In genomic region chr9:32654305-32654704, GRCm38 (mm10) we compare ENCODE assay signal across 32 mouse cellular contexts. TPM values are rescaled to one million over a fixed set of nuclear protein-coding genes. Genes with fewer than 3 reads are reported as not detected.
DNase-seq lines count a peak whose midpoint lies in the region; ATAC-seq and TF ChIP-seq lines count a peak whose summit lies in the region.
"Had no signal": no experiment of that assay in that cellular context is flagged by ENCODE, and none has a peak within 500 bp of the region (broad histone marks: within the 10 kb centered on the region; RNA-seq: fewer than 3 reads in every experiment).

No protein-coding gene starts in this region.

- H3K4me2 ChIP-seq in liver, embryonic 16.5 days (ENCODE audit: low read depth, low read length): no peak overlapping the region
- no peak overlapping the region for H3K4me2 ChIP-seq in liver, embryonic 11.5 days
- H3K4me2 ChIP-seq in hindbrain, postnatal 0 days (ENCODE audit: low read depth, low read length): no peak overlapping the region
- H3K4me2 ChIP-seq: limb, embryonic 15.5 days; neural tube, embryonic 12.5 days had no signal

- no peaks in the 10 kb centered on the region for H3K27me3 ChIP-seq in heart, adult 2 months (ENCODE audit: control insufficient read depth, insufficient read depth, low read length)
- H3K27me3 ChIP-seq in liver, embryonic 16.5 days (ENCODE audit: control insufficient read depth, insufficient read depth, low read depth, low read length): no peaks in the 10 kb centered on the region
- no peaks in the 10 kb centered on the region for H3K27me3 ChIP-seq in liver, embryonic 11.5 days (replicated peaks; ENCODE audit: control insufficient read depth, insufficient read depth, low read length)
- H3K27me3 ChIP-seq in hindbrain, postnatal 0 days (ENCODE audit: insufficient read depth, low read length): no peaks in the 10 kb centered on the region
- H3K27me3 ChIP-seq: limb, embryonic 15.5 days; neural tube, embryonic 12.5 days had no signal

- H3K36me3 ChIP-seq in heart, adult 2 months (ENCODE audit: control insufficient read depth, insufficient read depth, low read length): peaks cover 19% of the 10 kb centered on the region
- H3K36me3 ChIP-seq in liver, embryonic 16.5 days (ENCODE audit: control insufficient read depth, insufficient read depth): no peaks in the 10 kb centered on the region
- H3K36me3 ChIP-seq in liver, embryonic 11.5 days (ENCODE audit: control insufficient read depth, insufficient read depth, low read length): no peaks in the 10 kb centered on the region
- no peaks in the 10 kb centered on the region for H3K36me3 ChIP-seq in hindbrain, postnatal 0 days (ENCODE audit: insufficient read depth, low read length)
- H3K36me3 ChIP-seq: G1E; limb, embryonic 10.5 days; limb, embryonic 15.5 days; midbrain, embryonic 10.5 days; neural tube, embryonic 12.5 days had no signal

- 0 out of 2 replicates have a peak, but pooled peaks have one; percentile 35 for ATAC-seq in liver, embryonic 16.5 days (ENCODE audit: low read depth)
- ATAC-seq in liver, embryonic 11.5 days (replicated peaks; ENCODE audit: low FRiP score): no peak
- ATAC-seq in common myeloid progenitor, adult 5-6 weeks (replicated peaks; ENCODE audit: low read depth, poor library complexity, severe bottlenecking): peak; percentile 70
- peak; percentile 79 for ATAC-seq in megakaryocyte progenitor cell, adult 5-6 weeks (replicated peaks; ENCODE audit: poor library complexity)
- no peak for ATAC-seq in hindbrain, postnatal 0 days
- ATAC-seq: forebrain, embryonic 14.5 days; hindbrain, embryonic 16.5 days; intestine, embryonic 16.5 days had no signal

- no peak for TF ChIP-seq CTCF in heart, adult 2 months (IDR thresholded peaks at IDR 0.05)
- no peak for TF ChIP-seq CTCF in hindbrain, postnatal 0 days (IDR thresholded peaks at IDR 0.05; ENCODE audit: low read depth)

- DNase-seq in heart, adult 2 months: no peak
- DNase-seq in heart, adult 8-10 months (ENCODE audit: low spot score): no peak
- DNase-seq in liver, embryonic 11.5 days (ENCODE audit: low spot score): no peak
- no peak for DNase-seq in left cerebral cortex, postnatal 14 days (ENCODE audit: low spot score in 2 of 2)
- no peak for DNase-seq in hindbrain, postnatal 0 days (ENCODE audit: low spot score)
- DNase-seq: adrenal gland, postnatal 25 days; cerebellum, adult 2 months; cerebellum, postnatal 25 days; gastrocnemius, adult 2 months; gastrocnemius, postnatal 36 days; heart, postnatal 14 days; kidney, adult 9 months; layer of hippocampus, postnatal 36 days; lung, adult 2 months; lung, postnatal 10 days; right cerebral cortex, adult 18-20 months; right cerebral cortex, postnatal 4 days; thymus, adult 2 months; thymus, postnatal 36 days had no signal

- H3K27ac ChIP-seq in heart, adult 2 months: peak overlapping the region; percentile 19
- no peak overlapping the region for H3K27ac ChIP-seq in liver, embryonic 16.5 days (ENCODE audit: low read length)
- no peak overlapping the region for H3K27ac ChIP-seq in liver, embryonic 11.5 days (ENCODE audit: low read depth, low read length)
- H3K27ac ChIP-seq in hindbrain, postnatal 0 days: no peak overlapping the region
- H3K27ac ChIP-seq: gastrocnemius, adult 2 months; limb, embryonic 10.5 days; limb, embryonic 15.5 days; macrophage; midbrain, embryonic 10.5 days; neural tube, embryonic 12.5 days had no signal

- no peak overlapping the region for H3K4me3 ChIP-seq in heart, adult 2 months
- no peak overlapping the region for H3K4me3 ChIP-seq in liver, embryonic 16.5 days (ENCODE audit: low read depth, low read length)
- H3K4me3 ChIP-seq in liver, embryonic 11.5 days (ENCODE audit: low read depth, low read length): no peak overlapping the region
- H3K4me3 ChIP-seq in hindbrain, postnatal 0 days (ENCODE audit: low read length): no peak overlapping the region
- H3K4me3 ChIP-seq: gastrocnemius, adult 2 months; limb, embryonic 10.5 days; limb, embryonic 15.5 days; midbrain, embryonic 10.5 days; myocyte; neural tube, embryonic 12.5 days had no signal

- TF ChIP-seq POLR2A in heart, adult 2 months (IDR thresholded peaks at IDR 0.05; ENCODE audit: insufficient read depth, low read depth, low read length): no peak

- H3K4me1 ChIP-seq in heart, adult 2 months (ENCODE audit: control insufficient read depth, insufficient read depth, low read length): peaks cover 20% of the 10 kb centered on the region
- H3K4me1 ChIP-seq in liver, embryonic 16.5 days (ENCODE audit: control insufficient read depth, low read depth, low read length): no peaks in the 10 kb centered on the region
- no peaks in the 10 kb centered on the region for H3K4me1 ChIP-seq in liver, embryonic 11.5 days (replicated peaks; ENCODE audit: control insufficient read depth, insufficient read depth, low read length)
- H3K4me1 ChIP-seq in hindbrain, postnatal 0 days (ENCODE audit: insufficient read depth, low read length): no peaks in the 10 kb centered on the region
- H3K4me1 ChIP-seq: limb, embryonic 15.5 days; midbrain, embryonic 10.5 days; neural tube, embryonic 12.5 days had no signal

- WGBS in heart, adult 2 months: 91% methylated on average over 1 of the region's 1 CpGs
- 61% methylated on average over 1 of the region's 1 CpGs for WGBS in liver, embryonic 16.5 days (ENCODE audit: insufficient replicate concordance)
- 84% methylated on average over 1 of the region's 1 CpGs for WGBS in liver, embryonic 11.5 days
- WGBS in hindbrain, postnatal 0 days: 83% methylated on average over 1 of the region's 1 CpGs

- TF ChIP-seq EP300 in heart, adult 2 months (IDR thresholded peaks at IDR 0.05; ENCODE audit: insufficient read depth, low read depth, low read length): no peak

- intact Hi-C loops in heart, adult 2 months (cut with DNase I): no loop called here
- intact Hi-C loops in left cerebral cortex, postnatal 14 days (cut with DNase I): no loop called here

- 0 out of 2 replicates have a peak, but pooled peaks cover 1% of the 10 kb centered on the region for H3K79me2 ChIP-seq in heart, adult 2 months (replicated peaks; ENCODE audit: control insufficient read depth, insufficient read depth, low read length)

- H3K9me3 ChIP-seq in liver, embryonic 16.5 days (replicated peaks; ENCODE audit: control insufficient read depth, low read length): no peaks in the 10 kb centered on the region
- H3K9me3 ChIP-seq in liver, embryonic 11.5 days (ENCODE audit: control insufficient read depth, low read length): no peaks in the 10 kb centered on the region
- no peaks in the 10 kb centered on the region for H3K9me3 ChIP-seq in hindbrain, postnatal 0 days (ENCODE audit: low read length)
- H3K9me3 ChIP-seq: G1E; limb, embryonic 10.5 days; limb, embryonic 15.5 days; midbrain, embryonic 10.5 days; neural tube, embryonic 12.5 days had no signal

- no peak overlapping the region for H3K9ac ChIP-seq in heart, adult 2 months (ENCODE audit: low read depth, low read length)
- no peak overlapping the region for H3K9ac ChIP-seq in liver, embryonic 16.5 days (ENCODE audit: low read depth, low read length)
- no peak overlapping the region for H3K9ac ChIP-seq in liver, embryonic 11.5 days (ENCODE audit: low read depth, low read length)
- no peak overlapping the region for H3K9ac ChIP-seq in hindbrain, postnatal 0 days (replicated peaks; ENCODE audit: low read length)
- H3K9ac ChIP-seq: limb, embryonic 15.5 days; neural tube, embryonic 12.5 days had no signal

RNA-seq across cellular contexts. Expression of gene Ets1, which starts 18.3 kb away (rescaled TPM):
- 10 to 100 TPM; 40.7 to 48.7 TPM for total RNA-seq in heart, adult 2 months (2021)
- polyA plus RNA-seq in heart, adult 2 months (2012; rRNA removed): 22.6 and 39.6 TPM in 2 replicates
- 10 to 100 TPM; 38.1 to 53.7 (median 46.6) TPM for total RNA-seq in heart, adult 8-10 months (2022)
- 15.9 and 16.5 TPM in 2 replicates for polyA plus RNA-seq in liver, embryonic 16.5 days (2015; fragmentation: Nextera tagmentation; extraction: Ambion mirVana)
- 31.4 and 35.8 TPM in 2 replicates for polyA plus RNA-seq in liver, embryonic 11.5 days (2014; fragmentation: Nextera tagmentation; extraction: Ambion mirVana)
- 6.4 and 8.4 TPM in 2 replicates for total RNA-seq in common myeloid progenitor, adult 5-6 weeks (2017)
- total RNA-seq in megakaryocyte progenitor cell, adult 5-6 weeks (2015): 5.4 and 6.8 TPM in 2 replicates
- total RNA-seq in megakaryocyte progenitor cell, adult 5-6 weeks (2017): 12.6 and 16.3 TPM in 2 replicates
- 10 to 100 TPM; 19.0 to 20.1 TPM for total RNA-seq in left cerebral cortex, postnatal 14 days (2021)
- 14.0 and 17.6 TPM in 2 replicates for total RNA-seq in hindbrain, postnatal 0 days (2014; rRNA removed)
- polyA plus RNA-seq in hindbrain, postnatal 0 days (2015; fragmentation: Nextera tagmentation; extraction: Ambion mirVana): 9.9 and 11.7 TPM in 2 replicates
- polyA plus RNA-seq: G1E had no signal

Comparison
In these comparisons a context has a peak if more than half of its experiments do, and no peak if none do; other contexts are left out.
1. ATAC-seq: peak in liver, embryonic 16.5 days (single experiment), common myeloid progenitor, adult 5-6 weeks (single experiment) and megakaryocyte progenitor cell, adult 5-6 weeks (single experiment); none in liver, embryonic 11.5 days (single experiment) and hindbrain, postnatal 0 days (single experiment).